Mouse (Mus musculus): ENCODE results near the gene Smim24.
A peak's percentile ranks its signal among the peaks of the same experiment; 100 is the strongest.

The Smim24 gene

GRCm38 (mm10) chr10:81410981-81411380, 18.1 kb downstream of the Smim24 start:
- peak; percentile 69 for DNase-seq

- DNase-seq: peak; percentile 92
Measured at GRCm38 (mm10) chr10:81411471-81412400, 18.9 kb downstream of the Smim24 start.

DNA sequence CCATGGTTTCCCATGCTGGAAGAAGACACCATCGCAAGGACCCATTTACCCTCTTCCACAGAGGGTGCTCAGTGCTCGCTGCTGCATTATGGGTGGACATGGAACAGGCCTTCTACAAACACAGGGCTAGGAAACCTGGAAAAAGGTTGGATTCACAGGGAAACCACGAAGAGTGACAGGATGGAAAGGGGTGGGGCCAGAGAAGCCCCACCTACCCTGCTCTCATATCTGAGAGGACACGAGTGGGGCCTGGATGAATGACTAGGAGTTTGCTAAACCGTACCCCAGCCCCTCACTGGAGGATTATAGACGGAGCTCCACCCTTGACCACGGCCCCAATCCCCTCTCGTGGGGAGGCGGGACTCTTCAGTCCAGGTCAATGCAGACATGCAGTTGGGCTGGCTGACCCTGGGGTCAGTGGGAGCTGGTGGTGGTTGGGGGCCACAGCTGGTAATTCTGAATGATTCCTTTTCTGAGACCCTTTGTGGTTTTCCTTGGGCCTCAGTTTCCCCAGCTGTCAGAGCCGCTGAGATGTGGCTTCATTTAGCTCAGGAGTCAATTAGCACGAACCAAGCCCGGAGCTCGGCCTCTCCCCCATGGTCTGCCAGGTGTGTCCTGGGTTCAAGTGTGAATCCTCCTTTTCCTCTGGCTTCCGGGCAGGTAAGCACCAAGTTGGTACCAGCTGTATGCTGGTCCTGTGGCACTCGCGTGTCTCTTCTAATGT, 19.9 kb downstream of the Smim24 start:
- DNase-seq: peak; percentile 48

- peak; percentile 96 for DNase-seq
Measured at GRCm38 (mm10) chr10:81413310-81414261, 20.7 kb downstream of the Smim24 start.

- DNase-seq: peak; percentile 79
Measured at GRCm38 (mm10) chr10:81414682-81415081, 21.8 kb downstream of the Smim24 start.

GRCm38 (mm10) chr10:81415146-81415545, 22.3 kb downstream of the Smim24 start:
- DNase-seq: peak; percentile 40

DNA sequence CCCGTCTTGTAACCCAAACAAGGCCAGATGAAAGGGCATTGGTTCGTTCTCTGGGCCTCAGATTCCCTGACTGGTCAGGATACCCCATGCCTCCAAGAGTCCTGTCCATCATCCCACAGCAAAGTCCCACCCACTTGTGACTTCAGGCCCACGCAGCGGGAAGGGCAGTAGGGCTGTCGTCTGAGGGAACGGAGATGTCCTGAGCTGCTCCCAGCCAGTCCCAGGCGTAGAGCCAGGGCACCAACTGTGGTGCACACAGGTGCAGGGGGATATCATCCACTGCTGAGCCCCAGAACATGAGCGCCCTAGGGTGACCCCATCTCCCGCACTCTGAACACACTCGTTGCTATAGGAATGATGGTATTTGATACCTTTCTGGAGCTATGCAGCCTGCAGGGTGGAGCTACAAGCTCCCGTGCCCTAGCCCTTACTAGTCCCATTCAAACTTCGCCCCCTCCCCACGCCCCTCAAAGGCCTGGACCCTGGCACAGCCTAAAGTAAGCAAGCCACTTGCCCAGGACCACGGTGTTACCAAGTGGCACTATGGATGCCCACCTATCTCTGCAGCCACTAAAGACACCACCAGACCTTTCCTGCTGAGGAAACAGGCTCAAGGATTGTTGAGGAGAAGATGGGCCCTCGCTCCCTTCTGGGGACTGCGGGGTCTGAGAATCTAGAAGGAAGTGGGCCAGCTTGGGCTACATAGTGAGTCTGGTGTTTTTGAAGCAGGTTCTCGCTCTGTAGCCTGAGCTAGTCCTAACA, 22.9 kb downstream of the Smim24 start:
- peak; percentile 48 for DNase-seq

GRCm38 (mm10) chr10:81416581-81417226, 23.9 kb downstream of the Smim24 start:
- peak; percentile 90 for DNase-seq

DNA sequence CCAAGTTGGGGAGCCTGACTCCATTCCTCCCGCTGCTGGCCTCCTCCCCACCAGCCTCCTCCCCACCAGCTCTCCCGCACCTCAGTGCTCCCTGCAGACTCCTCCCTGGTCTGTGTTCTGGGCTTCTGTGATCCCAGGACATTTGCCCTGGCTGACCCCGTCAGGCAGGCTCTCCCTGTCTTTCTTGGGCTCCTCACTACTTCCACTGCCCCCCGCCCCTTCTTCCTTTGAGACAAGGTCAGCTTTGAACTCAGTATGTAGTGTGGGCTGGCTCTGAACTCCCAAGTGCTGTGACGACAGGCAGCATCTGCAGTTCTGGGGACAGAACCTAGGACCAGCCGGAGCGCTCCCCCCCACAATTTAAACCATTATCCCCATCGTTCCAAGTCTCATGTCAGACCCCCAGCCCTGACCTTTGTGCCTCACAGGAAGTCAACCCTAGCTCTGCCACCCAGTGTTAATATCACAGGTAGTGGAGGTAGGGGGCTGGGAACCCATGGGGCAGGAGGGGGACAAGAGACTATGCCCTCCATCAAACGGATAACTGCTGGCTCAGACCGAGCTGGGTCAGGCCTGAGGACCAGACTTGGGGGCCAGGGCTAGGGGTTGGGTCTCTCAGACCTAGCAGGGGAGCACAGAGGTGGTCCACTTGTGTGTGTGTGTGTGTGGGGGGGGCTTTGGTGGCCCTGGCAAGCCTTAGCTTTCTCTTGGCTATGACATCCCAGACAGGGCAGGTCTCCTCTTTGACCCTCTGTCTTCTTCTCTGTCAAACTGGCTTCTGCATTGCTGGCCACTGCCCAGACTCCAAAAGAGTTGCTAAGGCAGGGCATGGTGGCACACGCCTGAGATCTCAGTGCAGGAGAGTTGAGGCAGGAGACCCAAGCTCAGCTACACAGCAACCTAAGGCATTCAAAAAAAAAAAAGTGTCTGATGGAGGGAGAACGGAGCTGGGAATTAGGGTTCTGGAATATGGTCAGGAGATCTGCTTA, 24.7 kb downstream of the Smim24 start:
- no peak for DNase-seq

GRCm38 (mm10) chr10:81418216-81419070, 25.6 kb downstream of the Smim24 start:
- DNase-seq: no peak

- DNase-seq: peak; percentile 11
Measured at GRCm38 (mm10) chr10:81419111-81419928, 26.5 kb downstream of the Smim24 start.

DNA sequence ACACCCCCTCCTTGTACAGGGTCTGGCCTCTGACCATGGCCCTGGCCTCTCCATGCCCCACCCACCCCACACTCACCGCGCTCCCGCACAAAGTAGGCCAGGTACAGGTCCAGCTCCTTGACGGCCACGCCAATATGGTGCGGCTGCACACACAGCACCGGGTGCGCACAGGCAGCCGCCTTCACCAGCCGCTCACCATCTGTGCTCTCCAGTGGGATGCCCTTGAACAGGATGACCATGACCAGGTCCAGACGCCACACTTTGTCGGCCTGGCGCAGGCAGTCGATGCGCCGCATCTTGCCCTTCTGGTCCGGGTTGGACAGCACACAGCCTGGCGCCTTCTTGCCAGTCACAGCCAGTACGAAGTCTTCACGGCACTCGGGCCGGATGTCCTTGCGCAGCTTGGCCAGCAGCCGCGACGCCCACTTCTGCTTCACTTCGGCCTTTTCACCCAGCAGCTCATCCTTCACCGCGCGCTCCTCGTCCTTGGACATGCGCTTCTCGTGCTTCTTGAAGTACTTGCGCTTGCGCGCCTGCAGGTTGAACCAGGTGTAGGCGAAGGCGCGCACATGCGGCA, 27.4 kb downstream of the Smim24 start:
- DNase-seq: peak; percentile 20

DNA sequence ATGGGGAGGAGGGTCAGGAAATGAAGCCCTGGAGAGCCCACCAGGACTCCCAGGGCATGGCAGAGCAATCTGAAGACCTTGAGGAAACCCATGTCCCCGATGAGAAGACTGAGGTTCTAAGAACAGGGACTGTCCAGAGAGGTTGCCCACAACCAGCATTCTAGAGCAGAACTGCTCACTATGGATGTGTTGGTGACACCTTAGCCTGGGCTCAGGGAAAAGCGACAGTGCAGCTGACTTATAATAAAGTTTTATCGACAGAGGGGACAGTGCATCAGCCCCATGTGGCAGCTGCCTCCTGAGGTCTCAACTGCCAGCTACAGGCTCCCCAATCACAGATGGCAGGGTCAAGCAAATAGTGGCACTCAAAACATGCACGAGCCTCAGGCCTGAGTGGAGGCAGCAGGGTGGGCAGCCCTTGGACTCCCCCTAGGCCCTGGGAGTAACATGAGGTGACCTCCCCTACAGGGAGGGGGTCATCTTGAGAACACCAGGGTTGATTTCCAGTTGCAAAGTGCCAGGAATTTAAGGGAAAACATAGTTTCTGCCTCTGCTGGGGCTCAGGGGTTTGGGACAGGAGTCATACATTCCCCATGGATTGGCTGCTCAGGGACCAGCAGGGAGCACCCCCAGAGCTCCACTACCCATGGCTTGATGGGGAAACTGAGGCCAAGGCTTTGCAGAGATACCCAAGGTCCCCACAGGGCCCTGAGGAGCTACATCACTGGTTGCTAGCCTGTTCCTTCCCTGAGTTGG, 28.4 kb downstream of the Smim24 start:
- no peak for DNase-seq

GRCm38 (mm10) chr10:81421797-81422100, 28.9 kb downstream of the Smim24 start:
- DNase-seq: peak; percentile 31

DNA sequence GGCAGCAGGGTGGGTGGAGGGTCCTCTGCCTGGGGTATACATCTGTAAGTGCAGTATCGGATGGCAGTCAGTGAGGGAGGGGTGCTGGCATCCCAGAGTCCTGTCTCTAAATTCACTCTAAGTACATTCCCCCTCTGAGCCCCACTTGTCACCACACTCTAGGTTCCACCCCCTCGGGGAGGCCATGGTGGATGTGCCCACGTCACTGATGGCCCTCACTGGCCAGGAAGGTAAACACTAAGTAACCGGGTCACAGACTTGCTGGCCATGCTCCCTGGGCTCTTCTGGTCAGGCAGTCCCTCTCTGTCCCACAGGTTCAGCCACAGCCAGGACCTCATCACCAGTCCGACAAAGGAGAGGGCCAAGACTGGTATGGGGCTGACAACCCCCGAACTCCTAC, 29.3 kb downstream of the Smim24 start:
- peak; percentile 23 for DNase-seq

DNA sequence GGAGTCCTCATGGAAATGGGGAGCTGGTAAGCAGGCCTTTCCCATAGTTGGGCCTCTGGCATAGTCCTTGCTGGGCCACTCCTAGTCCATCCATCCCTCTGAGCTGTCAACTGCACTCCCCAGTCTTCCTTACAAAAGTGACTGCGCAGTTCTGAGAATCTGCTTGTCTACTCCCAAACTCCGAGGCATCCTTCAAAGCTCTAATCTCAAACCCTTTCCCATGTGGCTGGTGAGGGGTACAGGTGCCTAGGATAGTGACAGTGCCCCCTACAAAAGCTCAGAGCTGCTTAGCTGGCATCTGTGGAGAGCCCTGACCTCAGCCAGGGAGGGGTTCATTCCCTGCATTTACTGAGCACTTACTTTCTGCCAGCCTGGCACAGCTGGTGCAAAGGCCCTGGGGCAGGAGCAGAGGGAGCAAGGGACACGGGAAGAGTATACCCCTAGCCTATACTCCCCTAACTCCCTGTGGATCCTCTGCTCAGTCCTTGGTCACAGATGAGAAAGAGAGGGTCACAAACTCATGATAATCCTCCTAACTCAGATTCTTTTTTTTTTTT, 29.9 kb downstream of the Smim24 start:
- DNase-seq: peak; percentile 14

Data from kidney, adult 9 months (tissue).